ENCODE assay signal across 38 mouse cellular contexts in genomic region chr7:46679044-46679443, GRCm38 (mm10). TPM values are rescaled to one million over a fixed set of nuclear protein-coding genes. Genes with fewer than 3 reads are reported as not detected.
"Had no signal": no experiment of that assay in that cellular context is flagged by ENCODE, and none has a peak within 500 bp of the region (broad histone marks: within the 10 kb centered on the region; RNA-seq: fewer than 3 reads in every experiment).

No protein-coding gene starts in this region.

RNA-seq across cellular contexts. Expression of gene Tph1, which starts 6.7 kb away (rescaled TPM):
- total RNA-seq: liver, adult 2 months; megakaryocyte progenitor cell, adult 5-6 weeks; megakaryocyte, adult 5-6 weeks; megakaryocyte-erythroid progenitor cell, adult 5-6 weeks; midbrain, postnatal 0 days; monocyte, adult 5-6 weeks had no signal
- polyA plus RNA-seq: limb, embryonic 10.5 days; limb, embryonic 12.5 days; liver, adult 2 months; liver, embryonic 12.5 days; liver, embryonic 13.5 days; liver, embryonic 14.5 days; liver, embryonic 15.5 days; liver, postnatal 0 days; lung, adult 2 months; macrophage had no signal

RNA-seq across cellular contexts. Expression of gene Saa3, which starts 36.5 kb away (rescaled TPM):
- total RNA-seq: left cerebral cortex, postnatal 10 days; left cerebral cortex, postnatal 14 days; left cerebral cortex, postnatal 36 days; left cerebral cortex, postnatal 4 days; megakaryocyte-erythroid progenitor cell, adult 5-6 weeks; midbrain, postnatal 0 days; monocyte, adult 5-6 weeks had no signal
- polyA plus RNA-seq: limb, embryonic 10.5 days; midbrain, embryonic 10.5 days; midbrain, embryonic 14.5 days; neural tube, embryonic 11.5 days; neural tube, embryonic 12.5 days had no signal

RNA-seq across cellular contexts. Expression of gene Saa4, which starts 53.4 kb away (rescaled TPM):
- total RNA-seq: left cerebral cortex, adult 8-10 months; left cerebral cortex, postnatal 10 days; left cerebral cortex, postnatal 14 days; left cerebral cortex, postnatal 25 days; left cerebral cortex, postnatal 36 days; left cerebral cortex, postnatal 4 days; megakaryocyte progenitor cell, adult 5-6 weeks; megakaryocyte, adult 5-6 weeks; megakaryocyte-erythroid progenitor cell, adult 5-6 weeks; midbrain, postnatal 0 days; monocyte, adult 5-6 weeks had no signal
- polyA plus RNA-seq: limb, embryonic 10.5 days; limb, embryonic 11.5 days; limb, embryonic 12.5 days; limb, embryonic 13.5 days; limb, embryonic 14.5 days; limb, embryonic 15.5 days; lung, embryonic 14.5 days; lung, embryonic 15.5 days; lung, embryonic 16.5 days; lung, postnatal 0 days; macrophage; midbrain, embryonic 10.5 days; midbrain, embryonic 12.5 days; midbrain, embryonic 13.5 days; midbrain, embryonic 14.5 days; midbrain, embryonic 15.5 days; midbrain, embryonic 16.5 days; midbrain, postnatal 0 days; myocyte; neural tube, embryonic 11.5 days; neural tube, embryonic 12.5 days had no signal
